Mouse (Mus musculus) testis, adult 2 months (tissue): ENCODE measurements around the gene Dgkz.

Source experiments
- CTCF ChIP-seq: fragments of 200-500 bp; IDR thresholded peaks from 2 replicates; pipeline ENCODE4 v1.5.1; 2012; ENCODE audit warnings: low read depth, mild to moderate bottlenecking, inconsistent platforms, low read length, moderate library complexity; ENCODE audit not compliant: control insufficient read depth, insufficient read depth, insufficient replicate concordance
- POLR2A ChIP-seq: fragments of 200-500 bp; IDR thresholded peaks from 2 replicates; pipeline ENCODE4 v1.6.1; 2012; ENCODE audit warnings: low read depth, mild to moderate bottlenecking, inconsistent platforms, low read length, moderate library complexity; ENCODE audit not compliant: control insufficient read depth

- TF ChIP-seq CTCF (no peak), POLR2A (no peak)
These were observed 22.4 kb upstream of the Dgkz start for GRCm38 (mm10) chr2:91997905-91998608.
